Mouse (Mus musculus) hematopoietic stem cell, adult 5-6 weeks (primary cell): ENCODE data around the gene Dupd1. TPM values are rescaled to one million over a fixed set of nuclear protein-coding genes. Genes with fewer than 3 reads are reported as not detected.

Source experiments
- ATAC-seq, 2 experiments: fragments of 125-278 bp in 1 of 2; replicated peaks in 1 of 2; 2 replicates each; pipeline ENCODE4 v1.8.0; 2016 to 2017; ENCODE audit warnings: inconsistent platforms in 2 of 2, mild to moderate bottlenecking in 2 of 2, moderate number of reproducible peaks in 2 of 2, low read depth in 1 of 2, moderate TSS enrichment in 1 of 2; ENCODE audit not compliant: low FRiP score in 2 of 2, poor library complexity in 2 of 2, severe bottlenecking in 2 of 2, insufficient read depth in 1 of 2, low TSS enrichment in 1 of 2
- total RNA-seq: library from RNA; stranded (forward); fragments of 172-1452, 232-1000 nt; gene quantifications from 2 replicates; pipeline ENCODE4 v1.2.3, GENCODE M21; 2017

The Dupd1 gene
- total RNA-seq = not detected in 2 replicates

GRCm38 (mm10) chr14:21714486-21714885, at the start of gene Dupd1:
Dupd1 (minus strand) TSS chr14:21714576.
- ATAC-seq = no peak

GRCm38 (mm10) chr14:21763736-21764135, 49.4 kb upstream of the Dupd1 start:
- no peak for ATAC-seq

GRCm38 (mm10) chr14:21761560-21761959, 47.2 kb upstream of the Dupd1 start:
- ATAC-seq = no peak

GRCm38 (mm10) chr14:21753367-21753766, 39.0 kb upstream of the Dupd1 start:
- no peak for ATAC-seq

- no peak for ATAC-seq
Measured at GRCm38 (mm10) chr14:21752411-21752810, 38.0 kb upstream of the Dupd1 start.

- peak; percentile 61 to 65; a peak in 3 of 4 replicates for ATAC-seq
Measured at GRCm38 (mm10) chr14:21750881-21751542, 36.6 kb upstream of the Dupd1 start, which contains the start of gene Dusp13. Dusp13 (minus strand) TSS chr14:21751181.

GRCm38 (mm10) chr14:21750008-21750880, 35.9 kb upstream of the Dupd1 start, which contains the start of gene Samd8:
Samd8 (plus strand) TSS chr14:21750531.
- ATAC-seq = peak; percentile 74 to 79

GRCm38 (mm10) chr14:21748142-21748870, 33.9 kb upstream of the Dupd1 start:
- ATAC-seq = no peak

GRCm38 (mm10) chr14:21747436-21748141, 33.2 kb upstream of the Dupd1 start:
- no peak for ATAC-seq

- ATAC-seq = no peak
Measured at GRCm38 (mm10) chr14:21746846-21747245, 32.5 kb upstream of the Dupd1 start.

- ATAC-seq = no peak
Measured at GRCm38 (mm10) chr14:21746251-21746650, 31.9 kb upstream of the Dupd1 start.

- ATAC-seq = peak in 1 of 2 experiments; percentile 39; a peak in 2 of 4 replicates
Measured at GRCm38 (mm10) chr14:21745149-21745548, 30.8 kb upstream of the Dupd1 start.

GRCm38 (mm10) chr14:21744169-21744568, 29.8 kb upstream of the Dupd1 start:
- no peak for ATAC-seq

GRCm38 (mm10) chr14:21742441-21742840, 28.1 kb upstream of the Dupd1 start:
- no peak for ATAC-seq

- peak; percentile 70 to 73; a peak in 3 of 4 replicates for ATAC-seq
Measured at GRCm38 (mm10) chr14:21741786-21742185, 27.4 kb upstream of the Dupd1 start.

- ATAC-seq = no peak
Measured at GRCm38 (mm10) chr14:21741314-21741713, 26.9 kb upstream of the Dupd1 start.

GRCm38 (mm10) chr14:21740345-21740744, 26.0 kb upstream of the Dupd1 start:
- ATAC-seq = no peak
